Mouse (Mus musculus) thymus, postnatal 25 days (tissue): Measurements from ENCODE around the gene Chpf.

Source experiments
- DNase-seq: peaks from one replicate; pipeline ENCODE4 v3.0.0; 2022

Chpf gene

DNA sequence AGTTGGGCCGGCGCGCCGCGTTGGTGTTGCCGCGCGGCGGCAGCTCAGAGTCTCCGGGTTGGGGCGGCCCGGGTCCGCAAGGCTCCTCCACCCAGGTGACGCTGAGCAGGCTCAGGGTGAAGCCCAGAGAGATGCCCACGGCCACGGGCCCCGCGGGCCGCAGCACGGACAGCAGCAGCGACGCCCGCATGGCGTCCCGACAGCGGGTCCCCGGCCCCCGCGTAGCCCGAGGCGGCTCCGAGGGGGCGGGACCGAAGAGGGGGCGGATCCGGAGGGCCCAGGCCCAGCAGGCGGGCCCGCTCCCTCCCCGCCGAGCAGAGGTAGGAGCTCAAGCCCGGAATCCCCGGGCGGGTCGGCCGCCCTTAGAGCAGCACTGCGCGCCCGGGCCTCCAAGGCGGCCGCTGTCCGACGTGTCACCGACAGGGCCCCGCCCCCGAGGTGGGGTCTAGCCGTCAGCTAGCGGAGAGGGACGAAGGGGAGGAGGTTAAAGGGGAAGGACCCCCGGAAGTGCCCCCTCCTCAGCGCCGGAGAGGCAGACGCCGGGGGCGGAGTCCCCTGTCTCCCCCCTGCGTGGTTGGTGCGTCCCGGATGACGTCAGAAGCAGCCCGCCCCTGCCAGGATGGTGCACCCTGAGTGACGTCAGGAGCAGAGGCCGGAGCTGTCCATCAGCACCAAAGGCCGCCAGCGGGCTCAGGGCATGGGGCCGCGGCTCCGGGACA lies at the start of gene Chpf, which contains the start of gene Tmem198:
TSS of gene Chpf (minus strand) at position 392 of the 719 bp plus-strand sequence.
TSS of gene Tmem198 (plus strand) at position 617 of the 719 bp plus-strand sequence.
- peak; percentile 97 for DNase-seq

DNA sequence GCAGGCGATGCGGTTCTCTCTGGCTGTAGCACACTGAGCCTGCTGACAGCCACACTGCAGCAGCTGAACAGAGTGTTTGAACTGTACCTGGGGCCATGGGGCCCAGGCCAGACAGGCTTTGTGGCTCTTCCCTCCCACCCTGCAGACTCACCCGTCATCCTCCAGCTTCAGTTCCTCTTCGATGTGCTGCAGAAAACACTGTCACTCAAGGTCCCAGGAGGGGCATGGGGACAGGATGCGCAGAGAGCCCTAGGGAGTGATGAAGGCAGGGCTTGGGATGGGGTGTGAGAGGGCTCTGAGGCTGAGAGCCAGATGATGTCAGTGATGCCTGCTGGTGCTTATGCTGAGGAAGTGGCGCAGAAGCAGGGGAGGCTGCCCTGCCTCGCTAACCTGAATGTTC lies 45.6 kb upstream of the Chpf start:
- no peak for DNase-seq

DNA sequence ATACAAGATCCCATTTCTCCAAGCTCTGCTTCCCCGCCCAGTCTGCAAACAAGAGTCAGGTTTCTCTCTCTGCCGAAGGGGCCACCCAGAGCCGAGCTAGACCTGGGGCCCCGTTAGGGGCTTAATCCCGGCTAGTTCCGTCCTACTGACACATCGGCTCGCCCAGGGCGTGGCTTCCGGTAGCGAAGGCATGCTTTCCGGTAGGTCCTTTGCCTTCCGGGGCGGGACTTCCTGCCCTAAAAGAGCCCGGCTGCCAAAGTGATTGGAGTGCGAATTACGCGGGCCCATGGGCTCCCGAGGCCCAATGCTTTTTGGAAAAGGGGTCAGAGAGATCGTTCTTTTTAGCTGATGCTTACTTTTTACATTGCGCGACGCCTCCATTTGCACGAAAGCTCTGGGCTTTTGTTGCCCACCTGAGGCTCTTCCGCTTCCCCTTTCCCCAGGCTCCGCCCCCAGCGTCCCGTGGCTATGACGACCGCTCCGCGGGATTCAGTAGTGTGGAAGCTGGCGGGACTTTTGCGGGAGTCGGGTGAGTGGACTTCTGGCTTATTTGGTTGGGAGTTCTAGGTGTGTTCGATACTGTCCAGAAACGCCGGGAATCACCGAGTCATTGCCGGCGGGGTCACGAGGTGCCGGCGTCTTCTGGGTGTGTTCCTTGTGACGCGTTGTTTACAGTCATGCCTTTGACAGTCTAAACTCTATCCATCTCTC lies 42.4 kb upstream of the Chpf start, which contains the start of gene Stk11ip:
TSS of gene Stk11ip (plus strand) at position 209 of the 711 bp plus-strand sequence.
- peak; percentile 90 for DNase-seq

DNA sequence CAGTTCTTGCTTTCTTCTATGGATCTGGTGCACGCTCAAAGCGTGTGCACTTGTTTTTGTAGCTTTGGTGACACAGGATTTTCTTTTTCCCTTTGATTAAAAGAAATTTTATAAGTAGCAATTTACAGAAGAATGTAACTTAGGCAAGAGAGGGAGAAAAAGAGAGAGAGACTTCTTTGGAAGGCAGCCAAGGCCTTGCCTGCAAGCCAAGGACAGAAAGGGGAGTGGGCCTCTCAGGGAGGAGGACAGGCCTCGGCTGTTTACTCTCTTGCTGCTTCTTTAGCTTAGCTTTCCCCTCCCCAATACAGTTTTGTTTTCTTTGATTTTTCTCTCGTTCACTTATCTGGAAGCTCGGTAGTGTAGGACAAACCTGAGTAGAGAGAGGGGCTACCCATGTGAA lies 40.5 kb upstream of the Chpf start:
- DNase-seq: no peak

DNA sequence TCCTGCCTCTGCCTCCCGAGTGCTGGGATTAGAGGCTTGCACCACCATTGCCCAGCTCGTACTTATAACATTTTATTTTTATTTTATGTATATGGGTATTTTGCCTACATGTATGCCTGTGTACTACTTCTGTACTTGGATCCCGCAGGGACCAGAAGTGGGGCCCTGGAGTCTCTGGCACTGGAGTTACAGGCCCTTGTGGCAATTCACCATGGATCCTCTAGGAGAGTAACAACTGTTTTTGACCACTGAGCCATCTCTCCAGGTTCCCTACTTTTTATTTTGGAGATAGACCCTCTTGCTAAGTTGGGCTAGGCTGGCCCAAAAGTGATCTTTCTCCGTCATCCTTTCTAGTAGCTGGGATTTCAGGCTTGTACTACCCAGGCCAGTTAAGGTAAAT lies 39.3 kb upstream of the Chpf start:
- DNase-seq: no peak

DNA sequence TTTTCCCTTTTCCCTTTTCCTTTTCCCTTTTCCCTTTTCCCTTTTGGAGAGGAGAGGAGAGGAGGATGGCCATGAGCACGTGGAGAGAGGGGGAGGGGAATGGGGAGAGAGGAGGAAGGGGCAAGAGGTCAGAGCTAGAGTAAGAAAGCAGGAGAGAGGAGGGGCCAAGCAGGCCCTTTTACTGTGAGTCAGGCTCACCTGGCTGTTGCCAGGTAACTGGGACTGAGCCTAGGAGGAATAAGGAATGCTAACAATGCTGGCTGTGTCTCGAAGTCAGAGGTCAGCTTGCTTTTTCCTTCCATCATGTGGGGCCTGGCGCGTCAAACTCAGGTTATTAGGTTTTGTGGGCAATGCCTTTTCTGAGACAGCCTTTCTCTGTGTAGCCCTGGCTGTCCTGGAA lies 38.9 kb upstream of the Chpf start:
- DNase-seq: no peak

DNA sequence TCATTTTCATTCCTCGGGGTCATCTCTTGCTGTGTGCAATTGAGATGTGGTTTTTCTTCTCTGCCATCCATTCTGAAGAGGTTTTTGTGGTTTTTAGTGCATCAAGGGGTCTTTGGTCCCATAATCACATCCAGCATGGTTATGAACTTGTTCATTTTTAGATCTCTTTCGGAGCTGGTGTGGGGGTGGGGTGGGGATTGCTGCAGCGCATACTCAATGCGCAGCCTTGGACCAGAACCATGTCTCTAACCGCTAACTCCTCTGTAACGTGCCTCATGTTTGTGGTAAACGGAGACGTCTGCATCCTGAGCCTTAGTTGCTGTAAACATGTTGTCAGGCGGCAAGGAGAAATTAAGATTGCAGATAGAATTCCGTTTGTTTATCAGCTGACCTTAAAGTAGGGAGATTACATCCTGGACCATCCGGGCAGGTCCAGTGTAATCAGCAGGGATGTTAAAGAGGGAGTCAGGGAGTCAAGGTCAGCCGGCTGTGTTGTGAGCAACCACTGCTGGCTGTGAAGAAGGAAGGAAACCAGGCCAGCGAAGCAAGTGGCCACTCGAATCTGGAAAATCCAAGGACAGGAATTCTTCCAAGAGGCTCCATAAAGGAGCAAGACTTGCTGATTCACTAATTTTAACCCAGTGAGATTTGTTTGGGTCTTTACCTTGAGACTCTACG lies 37.7 kb upstream of the Chpf start:
- no peak for DNase-seq

DNA sequence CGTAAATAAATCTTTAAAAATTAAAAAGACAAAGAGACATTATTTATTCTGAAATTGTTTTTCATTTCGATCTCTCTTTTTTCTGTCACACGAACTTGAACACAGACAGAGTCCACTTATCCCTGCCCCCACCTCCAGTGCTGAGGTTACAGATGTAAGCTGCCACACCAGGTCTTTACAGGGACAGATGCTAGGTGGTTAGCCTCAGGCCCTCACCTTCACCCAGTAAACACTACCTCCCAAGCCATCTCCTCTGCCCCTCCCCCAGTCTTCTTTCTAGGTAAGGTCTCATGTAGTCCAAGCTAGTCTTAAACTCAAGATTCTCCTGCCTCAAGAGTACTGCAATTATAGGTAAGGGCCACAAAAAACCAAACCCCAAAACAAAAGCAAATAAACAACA lies 33.4 kb upstream of the Chpf start:
- no peak for DNase-seq

DNA sequence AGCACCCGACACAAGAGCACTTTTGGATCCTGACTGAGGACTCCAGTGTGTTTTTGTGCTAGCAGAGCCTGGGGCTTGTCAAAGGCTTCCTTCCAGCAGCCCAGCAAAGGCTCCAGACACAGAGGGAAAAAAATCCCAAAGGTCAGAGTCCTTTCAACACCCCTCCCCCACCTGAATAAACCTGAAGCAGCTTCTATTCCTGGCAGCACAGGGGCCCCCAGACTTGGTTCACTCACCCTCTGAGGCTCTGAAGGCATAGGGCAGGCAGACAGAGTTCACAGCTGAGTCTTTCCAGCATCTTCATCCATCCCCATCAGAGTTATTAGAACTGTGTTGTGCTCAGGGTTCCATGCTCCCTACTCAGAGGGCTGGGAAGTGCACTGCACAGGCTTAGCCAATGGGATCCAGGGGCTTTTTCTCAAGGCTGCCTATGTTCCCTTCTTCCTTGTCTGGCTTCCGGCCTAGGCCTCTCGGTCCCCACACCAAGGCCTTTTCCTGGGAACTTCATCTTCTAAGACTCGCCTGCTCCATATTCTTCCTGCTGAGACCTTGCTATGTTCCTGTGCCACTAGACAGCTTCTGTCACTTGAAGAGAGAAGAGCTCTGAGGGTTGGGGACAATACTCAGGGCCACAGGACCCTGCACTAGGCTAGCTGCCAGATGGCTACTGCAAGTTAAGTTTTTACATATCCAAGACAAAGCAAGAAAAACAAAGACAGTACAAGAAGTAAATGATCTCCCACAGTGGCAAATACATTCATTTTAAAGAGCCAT lies 32.5 kb upstream of the Chpf start:
- no peak for DNase-seq

DNA sequence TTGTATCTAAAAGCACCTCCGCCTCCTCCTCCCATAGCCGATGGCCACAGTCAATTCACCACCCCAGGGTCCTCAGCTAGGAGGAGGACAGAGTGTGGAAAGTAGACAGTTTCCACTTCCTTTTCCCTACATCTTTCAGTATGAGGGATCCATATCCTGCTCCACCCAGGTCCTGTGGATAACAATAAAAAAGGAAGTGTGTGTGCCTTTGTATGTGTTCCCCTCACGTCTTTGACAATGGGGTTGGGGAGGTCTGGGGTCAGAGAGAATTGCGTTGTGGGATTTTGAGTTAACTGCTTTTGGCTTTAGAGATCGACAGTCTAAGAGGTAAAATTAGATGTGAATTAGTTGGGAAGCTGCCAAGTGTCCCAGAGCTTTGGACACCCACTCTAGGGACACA lies 31.0 kb upstream of the Chpf start:
- DNase-seq: no peak

DNA sequence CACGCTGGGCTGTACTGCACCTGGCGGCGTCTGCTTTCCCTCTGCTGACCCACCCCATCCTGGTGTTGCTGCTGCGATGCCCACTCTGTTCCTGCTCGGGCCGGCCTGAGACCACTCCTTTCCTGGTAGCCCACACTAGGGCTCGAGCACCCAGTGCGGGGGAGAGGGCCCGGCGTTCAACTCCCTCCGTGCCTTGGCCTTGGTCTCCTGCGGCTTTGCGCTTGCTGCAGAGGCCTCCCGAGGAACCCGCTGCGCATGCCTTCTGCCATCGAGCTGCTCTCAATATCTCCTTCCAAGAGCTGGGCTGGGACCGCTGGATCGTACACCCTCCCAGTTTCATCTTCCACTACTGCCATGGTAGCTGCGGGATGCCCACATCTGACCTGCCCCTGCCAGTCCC lies 30.5 kb upstream of the Chpf start:
- no peak for DNase-seq

DNA sequence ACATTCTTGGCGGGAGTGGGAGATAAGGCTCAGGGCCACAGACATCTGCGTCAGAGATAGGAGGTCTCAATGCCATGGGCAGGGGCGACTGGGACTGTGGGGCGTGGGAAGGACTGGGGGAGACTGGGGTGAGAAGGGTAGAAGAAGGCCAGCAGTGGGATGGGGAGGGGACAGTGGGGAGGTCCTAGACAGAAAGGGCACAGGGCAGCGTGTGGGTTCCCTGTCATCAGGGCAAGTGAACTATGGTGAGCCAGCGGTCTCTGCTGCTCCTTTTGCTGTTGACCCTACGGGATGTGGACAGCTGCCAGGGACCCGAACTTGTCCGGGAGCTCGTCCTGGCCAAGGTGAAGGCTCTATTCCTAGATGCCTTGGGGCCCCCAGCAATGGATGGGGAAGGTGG lies 27.9 kb upstream of the Chpf start, which contains the start of gene Inha:
TSS of gene Inha (plus strand) at position 72 of the 400 bp plus-strand sequence.
- DNase-seq: no peak

DNA sequence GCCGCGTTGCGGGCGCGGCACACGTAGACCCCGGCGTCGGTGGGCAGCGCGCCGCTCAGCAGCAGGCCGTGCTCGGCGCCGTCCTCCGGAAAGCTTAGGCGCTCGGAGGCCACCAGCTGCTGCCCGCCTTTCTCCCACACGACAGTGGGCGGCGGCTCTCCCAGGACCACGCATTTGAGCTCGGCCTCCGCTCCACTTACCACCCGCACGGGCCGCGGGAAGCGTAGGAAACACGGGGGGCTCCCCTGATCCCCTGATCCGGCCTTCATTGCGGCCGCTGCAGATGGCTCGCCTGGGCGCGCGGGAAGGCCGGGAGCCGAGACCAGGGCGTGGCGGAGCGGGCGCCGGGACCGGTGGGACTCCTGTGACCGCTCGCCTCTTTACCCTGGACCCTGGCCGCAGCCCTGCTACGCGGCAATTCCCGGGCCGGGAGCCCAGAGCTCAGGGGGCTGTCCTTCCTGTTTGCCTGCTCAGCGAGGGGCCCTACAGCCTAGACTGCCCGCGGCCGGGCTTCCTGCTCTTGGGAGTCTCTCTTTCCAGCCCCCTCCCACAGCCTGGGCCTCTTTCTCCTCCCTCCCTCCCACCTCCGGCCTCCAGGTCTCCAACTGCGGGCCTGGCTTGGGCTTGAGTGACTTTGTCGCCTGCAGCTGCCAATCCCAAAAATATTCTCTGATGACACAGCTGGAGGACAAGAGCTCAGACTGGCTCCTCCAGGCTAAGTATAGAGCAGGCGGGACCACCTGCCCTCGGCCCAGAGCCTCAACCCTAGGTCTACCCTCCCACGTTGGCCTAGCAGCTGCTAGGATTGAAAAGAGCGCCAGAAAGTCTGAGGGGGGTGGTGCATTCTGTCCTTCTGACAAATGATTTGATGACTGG lies 27.1 kb upstream of the Chpf start, which contains the start of gene Obsl1:
TSS of gene Obsl1 (minus strand) at position 497 of the 876 bp plus-strand sequence.
- DNase-seq: peak; percentile 38

DNA sequence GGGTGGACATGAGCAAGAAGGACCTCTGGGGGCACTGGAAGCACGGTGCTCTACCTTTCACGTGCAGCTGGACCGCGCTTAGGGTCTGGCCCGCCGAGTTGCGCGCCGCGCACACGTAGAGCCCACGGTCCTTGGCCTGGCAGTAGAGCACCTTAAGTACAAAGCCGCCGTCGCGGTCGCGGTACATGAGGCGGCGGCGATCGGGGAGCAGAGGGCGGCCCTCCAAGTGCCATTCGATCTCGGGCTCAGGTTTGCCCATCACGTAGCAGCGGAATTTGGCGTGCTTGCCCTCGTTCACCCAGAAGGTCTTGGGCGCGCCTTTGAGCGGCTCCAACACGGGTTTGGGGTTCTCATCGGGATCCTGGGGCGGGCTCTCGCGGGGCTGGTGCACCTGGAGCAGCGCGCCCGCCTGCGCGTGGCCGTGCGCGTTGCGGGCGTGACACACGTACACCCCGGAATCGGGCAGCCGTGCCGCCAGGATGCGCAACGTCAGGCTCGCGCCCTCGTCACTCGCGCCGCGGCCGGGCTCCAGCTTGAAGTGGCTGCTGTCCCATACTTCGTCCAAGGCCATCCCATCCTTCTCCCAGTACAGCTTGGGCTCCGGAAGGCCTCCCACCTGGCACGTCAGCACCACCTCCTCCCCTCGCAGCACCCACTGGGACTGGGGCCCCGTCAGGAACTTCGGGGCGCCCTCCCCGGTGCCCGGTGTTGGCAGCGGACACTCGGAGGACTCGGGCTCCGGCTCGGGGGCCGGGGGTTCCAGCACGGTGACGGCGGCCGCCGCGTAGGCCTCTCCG lies 26.2 kb upstream of the Chpf start:
- DNase-seq: peak; percentile 60

DNA sequence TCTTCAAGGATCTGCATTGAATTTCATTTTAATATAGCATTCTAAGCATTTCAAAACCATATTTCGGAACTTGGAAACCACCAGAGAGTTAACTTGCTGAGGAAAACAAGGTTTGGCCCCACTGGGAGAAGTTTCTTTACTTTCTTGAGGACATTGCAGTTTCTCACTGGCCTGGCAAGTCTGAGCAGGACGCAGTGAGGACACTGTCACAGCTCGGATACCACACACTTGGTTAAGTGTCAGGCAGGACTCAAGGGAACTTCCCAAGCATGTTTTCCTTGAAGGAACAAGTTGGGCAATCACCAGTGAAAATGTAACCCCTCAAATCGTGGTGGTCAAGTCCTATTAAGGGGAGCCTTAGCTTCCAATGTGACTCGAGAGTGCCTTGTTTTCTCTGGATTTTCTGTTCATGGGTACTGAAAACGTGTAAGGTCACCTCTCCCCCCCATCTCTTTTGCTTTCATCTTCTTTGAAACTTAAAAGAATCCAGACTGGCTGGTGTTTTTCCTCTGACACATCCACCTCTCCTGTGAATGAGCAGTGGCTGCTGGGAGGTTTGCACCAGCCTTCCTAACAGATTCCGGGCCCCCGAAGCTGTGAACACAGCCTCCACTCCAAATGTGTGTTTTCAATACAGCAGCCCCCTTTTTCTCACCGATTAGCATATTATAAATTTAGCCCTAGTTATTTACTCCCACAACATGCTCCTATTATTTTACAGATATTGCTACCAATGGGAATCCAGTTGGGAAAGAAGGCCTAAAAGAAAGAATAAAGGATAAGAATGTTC lies 25.3 kb upstream of the Chpf start:
- no peak for DNase-seq

DNA sequence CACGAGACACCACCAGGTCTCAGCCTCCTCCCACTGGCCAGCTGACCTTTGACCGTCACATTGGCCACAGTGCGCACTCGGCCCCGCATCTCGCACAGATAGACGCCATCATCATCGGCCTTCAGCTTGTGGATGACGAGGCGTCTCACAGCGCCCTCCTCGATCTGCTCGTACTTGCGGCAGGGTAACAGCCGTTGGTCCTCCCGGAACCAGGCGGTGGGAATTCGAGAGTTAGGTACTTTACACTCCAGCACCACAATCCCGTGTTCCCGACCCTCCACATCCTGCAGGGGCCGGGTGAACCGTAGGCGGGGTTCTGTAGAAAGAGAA lies 24.5 kb upstream of the Chpf start:
- DNase-seq: no peak

DNA sequence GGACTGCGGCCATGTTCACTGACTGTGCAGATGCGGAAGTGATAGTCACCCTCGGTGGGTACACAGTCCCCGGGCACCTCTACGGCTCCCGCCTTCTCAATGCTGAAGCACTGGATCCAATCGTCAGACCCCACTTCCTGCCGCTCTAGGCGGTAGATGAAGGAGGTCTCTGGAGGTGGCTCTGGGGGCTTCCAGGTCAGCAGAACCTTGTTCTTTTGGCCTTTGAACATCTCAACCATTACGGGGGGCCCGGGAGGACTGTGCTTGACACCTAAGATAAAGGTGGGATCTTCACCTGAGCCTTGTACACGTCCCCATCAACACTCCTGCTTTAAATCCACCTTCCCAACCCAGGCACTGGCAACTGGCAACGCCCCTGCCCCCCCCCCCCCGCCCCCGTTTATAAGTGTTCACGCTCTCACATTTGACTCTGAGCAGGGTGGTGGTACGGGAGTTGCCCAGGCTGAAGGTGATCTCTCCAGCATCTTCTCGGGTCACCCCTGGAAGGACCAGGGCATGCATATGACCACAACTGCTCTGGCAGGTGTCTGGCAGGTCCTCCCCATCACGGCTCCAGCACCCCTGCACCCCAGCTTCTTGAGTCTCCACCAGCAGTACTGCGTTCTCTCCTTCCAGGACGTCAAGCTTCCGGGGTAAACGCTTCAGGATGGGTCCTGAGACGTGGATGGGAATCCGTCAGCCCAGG lies 24.0 kb upstream of the Chpf start:
- no peak for DNase-seq

DNA sequence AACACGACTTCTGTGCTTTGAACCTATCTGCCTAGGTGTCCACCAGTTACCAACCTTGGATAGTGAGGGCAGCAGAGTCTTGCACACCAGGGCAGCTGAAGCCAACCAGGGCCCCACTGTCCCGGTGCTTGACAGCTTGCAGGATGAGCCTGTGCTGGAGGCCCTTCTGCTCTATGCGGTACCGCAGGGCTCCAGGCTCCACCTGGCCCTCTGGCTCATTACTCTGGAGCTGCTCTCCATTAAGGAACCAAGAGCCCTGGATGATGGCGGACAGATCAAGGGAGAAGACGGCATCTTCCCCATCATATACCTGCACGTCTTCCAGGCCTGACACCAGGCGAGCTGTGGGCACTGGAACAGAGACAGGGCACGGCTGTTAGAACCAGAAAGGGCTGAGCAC lies 22.8 kb upstream of the Chpf start:
- no peak for DNase-seq

DNA sequence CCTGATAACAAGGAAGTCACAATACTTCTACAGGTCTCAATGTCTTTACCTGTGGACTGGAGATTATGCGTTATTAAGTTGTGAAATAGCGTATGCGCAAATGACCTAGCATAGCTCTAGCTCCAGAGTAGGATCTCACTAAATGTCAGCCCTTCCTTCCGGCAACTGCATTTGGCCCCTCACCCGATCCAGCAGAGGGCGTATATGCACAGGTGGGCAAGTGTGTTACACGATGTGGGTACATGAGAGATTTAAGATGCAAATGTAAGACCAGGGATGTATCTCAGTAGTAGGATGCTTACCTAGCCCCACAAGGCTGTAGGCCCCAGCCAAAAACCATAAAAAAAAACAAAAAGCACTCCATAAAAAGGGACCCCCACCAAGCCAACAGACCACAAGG lies 20.3 kb upstream of the Chpf start:
- DNase-seq: no peak

DNA sequence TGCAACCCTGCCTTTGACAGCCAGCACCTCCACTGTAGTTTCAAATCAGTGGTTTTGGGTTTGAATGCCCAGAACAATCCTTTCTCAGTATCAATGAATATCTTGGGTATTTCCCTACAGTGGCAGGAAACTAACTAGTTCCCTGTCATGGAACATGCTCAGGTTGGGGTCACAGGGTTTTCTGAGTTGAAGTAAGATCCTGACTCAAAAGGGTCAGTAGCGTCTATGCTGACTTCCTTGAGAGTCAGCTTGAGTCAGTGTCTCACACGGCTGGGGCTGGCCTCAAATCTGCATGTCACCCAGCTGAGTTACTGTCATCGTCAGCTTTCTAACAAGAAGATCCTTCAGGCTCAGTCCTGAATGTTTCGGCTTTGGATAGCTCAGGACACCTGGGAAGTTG lies 19.8 kb upstream of the Chpf start:
- DNase-seq: no peak
